Mouse (Mus musculus) fat pad, adult 2 months (tissue): ENCODE data around the gene Il4.
A peak's percentile ranks its signal among the peaks of the same experiment; 100 is the strongest.
"Not testable (repeated sequence)": the region's sequence is repeated elsewhere in the genome, so short reads cannot be mapped to it uniquely, and the experiment has no call there.

Experiments used
- DNase-seq: peaks from one replicate; pipeline ENCODE4 v3.0.0-alpha.2; 2011; ENCODE audit warnings: low read depth, low spot score; ENCODE audit errors: extremely low read depth

Gene Il4

DNA sequence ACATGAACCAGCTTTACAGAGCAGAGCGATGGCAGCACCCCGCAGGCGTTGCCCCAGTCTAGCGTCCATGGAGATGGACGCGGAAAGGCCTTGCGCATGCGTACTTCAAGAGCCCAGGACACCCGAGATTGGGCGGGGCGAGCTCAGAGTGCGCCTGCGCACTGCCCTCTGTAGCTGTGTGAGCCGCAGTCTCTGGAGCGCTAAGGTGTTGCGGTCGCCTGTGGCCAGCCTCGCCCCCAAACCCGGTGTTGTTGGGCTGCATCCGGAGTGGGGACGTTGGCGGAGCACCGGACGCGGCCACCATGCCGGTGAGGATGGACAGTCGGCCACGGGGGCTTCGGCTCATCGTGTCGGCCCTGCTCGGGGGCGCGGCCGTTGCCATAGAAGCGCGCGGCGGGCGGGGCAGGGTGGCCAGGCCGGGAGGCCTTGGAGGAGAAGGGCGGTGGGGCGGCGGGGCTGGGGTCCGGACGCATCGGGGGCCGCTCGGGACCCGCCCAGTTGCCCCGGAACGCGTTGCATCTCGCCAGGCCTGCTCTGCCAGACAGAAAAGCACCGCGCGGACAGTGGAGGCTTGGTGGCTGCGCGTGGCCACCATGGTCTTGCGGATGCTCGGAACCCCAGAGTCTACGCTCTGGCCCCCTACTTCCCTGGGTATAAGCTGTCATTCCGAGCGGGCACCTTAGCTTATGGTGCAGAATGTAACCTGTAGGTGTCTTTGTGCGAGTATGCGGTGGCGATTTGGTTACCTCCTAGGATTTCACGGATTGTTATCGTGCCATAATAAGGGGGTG lies 51.0 kb downstream of the Il4 start, which contains the start of gene Kif3a:
TSS of gene Kif3a (plus strand) at position 156 of the 791 bp plus-strand sequence.
- peak; percentile 19 for DNase-seq

DNA sequence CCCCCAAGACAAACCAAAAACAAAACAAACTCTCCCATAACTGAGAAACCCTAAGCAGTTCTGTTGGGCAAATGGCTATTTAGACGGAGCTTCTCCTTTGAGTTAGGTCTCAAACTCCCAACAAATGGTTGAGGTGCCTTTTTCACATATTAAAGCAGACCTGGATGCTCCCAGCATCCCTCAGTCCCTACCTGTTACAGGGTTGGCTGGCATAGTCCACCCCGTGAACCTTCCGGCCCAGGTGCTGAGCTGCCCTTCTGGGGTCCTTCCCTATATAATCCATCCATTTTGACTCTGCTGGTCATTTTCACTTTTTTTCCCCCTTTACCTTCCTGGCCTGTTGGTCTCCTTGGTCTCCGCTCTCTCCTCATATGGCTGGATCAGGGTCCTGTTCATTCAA lies 51.8 kb downstream of the Il4 start:
- no peak for DNase-seq

DNA sequence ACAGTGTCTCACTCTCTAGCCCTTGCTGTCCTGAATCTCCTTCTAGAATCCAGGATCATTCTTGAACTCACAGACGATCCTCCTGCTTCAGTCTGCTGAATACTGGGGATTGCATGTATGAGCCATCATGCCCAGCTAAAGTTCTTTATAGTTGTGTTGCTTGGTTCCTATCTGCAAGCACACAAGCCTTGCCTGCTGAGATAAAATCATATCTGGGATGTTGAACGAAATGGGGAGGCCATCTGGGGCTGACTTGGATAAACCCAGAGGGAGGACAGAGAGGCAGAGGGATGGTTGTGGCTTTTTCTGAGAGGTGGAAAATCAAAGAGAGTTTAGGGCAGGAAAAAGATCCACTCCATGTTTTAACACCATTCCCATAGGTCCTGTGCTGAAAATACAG lies 56.5 kb downstream of the Il4 start:
- DNase-seq: no peak

DNA sequence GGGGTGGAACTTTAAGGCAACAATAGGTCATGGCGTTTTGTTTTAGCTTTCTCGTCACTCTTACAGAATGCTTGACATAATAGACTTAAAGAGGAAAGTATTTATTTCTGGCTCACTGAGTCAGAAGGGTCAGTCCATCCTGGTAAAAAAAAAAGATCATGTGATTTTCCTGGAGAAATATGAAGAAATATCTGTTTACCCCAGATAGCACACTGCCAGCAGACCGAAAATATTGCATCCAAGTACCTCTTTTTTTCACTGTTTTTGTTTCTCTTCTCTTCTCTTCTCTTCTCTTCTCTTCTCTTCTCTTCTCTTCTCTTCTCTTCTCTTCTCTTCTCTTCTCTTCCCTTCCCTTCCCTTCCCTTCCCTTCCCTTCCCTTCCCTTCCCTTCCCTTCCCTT lies 58.5 kb downstream of the Il4 start:
- DNase-seq: not testable (repeated sequence)

DNA sequence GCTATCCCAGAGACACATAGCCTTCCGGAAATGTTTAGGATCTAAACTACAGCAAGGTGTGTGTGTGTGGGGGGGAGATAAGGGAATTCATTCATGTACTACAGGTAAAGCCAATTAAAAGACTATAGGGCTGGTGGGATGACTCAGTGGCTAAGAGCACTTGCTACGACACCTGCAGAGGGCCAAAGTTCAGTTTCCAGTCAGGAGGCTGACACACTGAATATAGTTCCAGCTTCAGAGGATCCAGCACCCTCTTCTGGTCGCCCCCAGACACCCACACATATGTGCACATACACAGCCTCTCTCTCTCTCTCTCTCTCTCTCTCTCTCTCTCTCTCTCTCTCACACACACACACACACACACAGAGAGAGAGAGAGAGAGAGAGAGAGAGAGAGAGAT lies 60.5 kb downstream of the Il4 start:
- DNase-seq: not testable (repeated sequence)

DNA sequence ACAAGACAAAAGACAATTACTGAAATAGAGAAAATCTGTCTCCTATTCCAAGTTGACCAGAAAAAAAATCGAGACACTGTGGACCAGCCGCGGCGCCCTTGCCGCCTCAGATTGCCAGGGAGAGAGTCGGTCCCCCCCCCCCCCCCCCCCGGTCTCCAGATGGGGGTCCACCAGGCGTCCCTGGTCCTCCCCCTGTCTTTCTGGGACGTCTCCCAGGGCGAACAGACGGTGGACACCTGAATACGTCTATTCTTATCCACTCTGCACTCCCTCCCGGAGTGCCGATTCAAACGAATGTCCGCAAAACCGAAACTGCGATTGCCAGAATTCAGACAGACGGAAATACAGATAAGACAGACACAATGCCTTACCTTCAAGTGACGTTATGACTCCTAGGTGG lies 61.9 kb downstream of the Il4 start:
- DNase-seq: not testable (repeated sequence)
